Mouse (Mus musculus) skeletal muscle tissue, adult 2 months (tissue): ENCODE measurements around the gene Tas2r106.

ENCODE experiments used
- DNase-seq: peaks from one replicate; pipeline ENCODE4 v3.0.0-alpha.2; 2012; ENCODE audit warnings: low read depth, low spot score

Tas2r106 gene

GRCm38 (mm10) chr6:131678786-131679185 is at the start of gene Tas2r106:
Gene Tas2r106, minus strand, starts transcription at chr6:131678886.
- DNase-seq = no peak

DNA sequence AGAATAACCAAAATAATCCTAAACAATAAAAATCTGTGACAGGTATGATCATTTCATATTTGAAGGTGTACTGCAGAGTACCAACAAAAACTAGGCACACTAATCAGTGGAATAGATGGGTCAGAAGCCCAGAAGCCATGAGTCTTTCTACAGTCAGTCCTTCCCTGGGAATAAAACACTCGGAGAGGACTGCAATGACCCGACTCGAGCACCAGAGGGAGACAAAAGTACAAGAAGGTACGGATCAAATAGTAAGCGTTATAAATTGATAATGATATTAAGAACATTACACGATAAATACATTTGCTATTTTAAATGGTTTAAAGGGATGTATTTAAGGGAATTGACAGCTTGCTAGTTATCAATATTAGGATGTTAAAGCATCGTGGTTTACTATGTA is 34.1 kb upstream of the Tas2r106 start:
- DNase-seq = no peak

- DNase-seq = no peak
Measured at GRCm38 (mm10) chr6:131689963-131690362, 11.3 kb upstream of the Tas2r106 start, which contains the start of gene Tas2r114. Gene Tas2r114, minus strand, starts transcription at chr6:131690063.

DNA sequence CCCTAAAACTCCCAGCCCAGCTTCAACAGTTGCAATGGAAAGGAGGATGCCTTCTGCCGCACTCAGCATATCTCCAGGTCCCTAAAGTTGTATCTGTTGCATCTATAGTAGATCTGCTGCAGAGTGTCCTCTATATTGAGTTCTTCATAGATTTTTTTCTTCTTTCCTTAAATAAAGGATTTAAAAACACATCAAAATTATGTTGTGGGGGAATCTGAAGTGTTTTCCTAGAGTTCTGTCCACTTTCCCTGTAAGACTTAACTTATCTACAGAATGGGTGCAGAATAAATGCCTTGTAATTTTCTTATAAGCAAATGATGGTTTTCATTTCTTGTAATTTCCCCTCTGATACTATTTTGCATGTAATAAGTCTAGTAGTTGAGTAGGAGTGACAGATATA is 8.7 kb upstream of the Tas2r106 start, which contains the start of gene Tas2r105:
TSS of gene Tas2r105 (minus strand) at position 101 of the 400 bp plus-strand sequence.
- no peak for DNase-seq

DNA sequence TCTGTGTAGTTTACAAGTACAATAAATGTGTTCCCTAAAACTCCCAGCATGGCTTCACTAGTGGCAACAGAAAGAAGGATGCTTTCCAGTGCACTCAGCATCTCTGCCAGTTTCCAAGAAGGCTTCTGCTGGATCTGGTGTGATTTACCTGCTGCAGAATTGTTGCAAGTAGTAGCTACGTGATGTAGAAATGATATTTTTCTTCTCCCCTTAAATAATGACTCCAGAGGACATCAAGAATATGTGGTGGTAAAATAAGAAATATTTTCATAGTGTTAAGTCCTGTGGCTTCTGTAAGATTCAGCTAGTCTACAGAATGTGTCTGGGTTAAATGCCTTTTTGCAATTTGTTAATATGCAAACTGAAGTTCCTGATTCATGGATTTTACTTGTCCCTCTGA is 7.0 kb upstream of the Tas2r106 start, which contains the start of gene Tas2r104:
TSS of gene Tas2r104 (minus strand) at position 101 of the 400 bp plus-strand sequence.
- DNase-seq = no peak

GRCm38 (mm10) chr6:131660049-131660448 is 18.6 kb downstream of the Tas2r106 start, which contains the start of gene Tas2r107:
Gene Tas2r107, minus strand, starts transcription at chr6:131660149.
- DNase-seq = no peak

- no peak for DNase-seq
Measured at GRCm38 (mm10) chr6:131630812-131631211, 47.9 kb downstream of the Tas2r106 start, which contains the start of gene Tas2r130. Gene Tas2r130, minus strand, starts transcription at chr6:131630912.
